Mouse (Mus musculus) MEL (cell line): ENCODE measurements around the gene Tfec. TPM values are rescaled to one million over a fixed set of nuclear protein-coding genes. Genes with fewer than 3 reads are reported as not detected.

ENCODE experiments used
- DNase-seq: peaks from one replicate; pipeline ENCODE4 v3.0.0; 2011; ENCODE audit warnings: low read depth, low spot score
- H3K27ac ChIP-seq: 2 replicates; pipeline ENCODE4 v1.5.1; 2012; ENCODE audit warnings: low read depth, mild to moderate bottlenecking, control low read depth, low read length, moderate library complexity; ENCODE audit not compliant: control insufficient read depth
- H3K27me3 ChIP-seq, 2 experiments: fragments of 150-350 bp in 1 of 2; sonication (generic) in 1 of 2; 2 replicates each; pipeline ENCODE4 v1.6.1; 2012; ENCODE audit warnings: low read length in 2 of 2, mild to moderate bottlenecking in 2 of 2, improper control_type of control experiment in 1 of 2, moderate library complexity in 1 of 2; ENCODE audit not compliant: insufficient read depth in 2 of 2, control insufficient read depth in 1 of 2
- H3K36me3 ChIP-seq, 2 experiments: 2 replicates each; pipeline ENCODE4 v1.6.1; 2012 to 2014; ENCODE audit warnings: low read length in 2 of 2, improper control_type of control experiment in 1 of 2, inconsistent platforms in 1 of 2, mild to moderate bottlenecking in 1 of 2; ENCODE audit not compliant: insufficient read depth in 2 of 2, control insufficient read depth in 1 of 2
- H3K4me1 ChIP-seq, 2 experiments: fragments of 150-350 bp in 1 of 2; sonication (generic) in 1 of 2; 2 replicates each; pipeline ENCODE4 v1.6.1; 2012; ENCODE audit warnings: low read length in 2 of 2, improper control_type of control experiment in 1 of 2, mild to moderate bottlenecking in 1 of 2; ENCODE audit not compliant: insufficient read depth in 2 of 2, control insufficient read depth in 1 of 2
- H3K4me3 ChIP-seq, 2 experiments: fragments of 150-350 bp in 1 of 2; sonication (generic) in 1 of 2; 2 replicates each; pipeline ENCODE4 v1.5.1; 2012; ENCODE audit warnings: low read depth in 2 of 2, low read length in 2 of 2, mild to moderate bottlenecking in 2 of 2, moderate library complexity in 2 of 2, control low read depth in 1 of 2, improper control_type of control experiment in 1 of 2; ENCODE audit not compliant: control insufficient read depth in 1 of 2, insufficient read depth in 1 of 2
- H3K79me2 ChIP-seq: 2 replicates; pipeline ENCODE4 v1.6.1; 2012; ENCODE audit warnings: mild to moderate bottlenecking, low read length, moderate library complexity; ENCODE audit not compliant: control insufficient read depth, poor library complexity, insufficient read depth
- H3K9ac ChIP-seq: 2 replicates; pipeline ENCODE4 v1.6.1; 2012; ENCODE audit warnings: low read depth, mild to moderate bottlenecking, control low read depth, low read length, moderate library complexity; ENCODE audit not compliant: control insufficient read depth, poor library complexity, severe bottlenecking
- H3K9me3 ChIP-seq: fragments of 150-350 bp; sonication (generic); replicated peaks from 2 replicates; pipeline ENCODE4 v1.6.1; 2012; ENCODE audit warnings: mild to moderate bottlenecking, low read length, improper control_type of control experiment, moderate library complexity; ENCODE audit not compliant: insufficient read depth
- CHD2 ChIP-seq: IDR thresholded peaks from 2 replicates; pipeline ENCODE4 v1.6.1; 2011; ENCODE audit warnings: low read length, improper control_type of control experiment
- ELF1 ChIP-seq: IDR thresholded peaks from 2 replicates; pipeline ENCODE4 v1.6.1; 2014; ENCODE audit warnings: low read depth, mild to moderate bottlenecking, inconsistent platforms, low read length, improper control_type of control experiment, moderate library complexity
- ETS1 ChIP-seq: IDR thresholded peaks from 2 replicates; pipeline ENCODE4 v1.6.1; 2012; ENCODE audit warnings: low read depth, mild to moderate bottlenecking, inconsistent platforms, low read length, improper control_type of control experiment, moderate library complexity
- JUND ChIP-seq: IDR thresholded peaks from 2 replicates; pipeline ENCODE4 v1.6.1; 2011; ENCODE audit warnings: low read depth, mild to moderate bottlenecking, improper control_type of control experiment, low read length
- KAT2A ChIP-seq: conservative IDR thresholded peaks from 2 replicates; pipeline ENCODE4 v1.6.1; 2012; ENCODE audit warnings: low read depth, low read length, improper control_type of control experiment, inconsistent platforms
- MAX ChIP-seq: IDR thresholded peaks from 2 replicates; pipeline ENCODE4 v1.6.1; 2011; ENCODE audit warnings: low read length, improper control_type of control experiment
- MEF2A ChIP-seq: IDR thresholded peaks from 2 replicates; pipeline ENCODE4 v1.6.1; 2014; ENCODE audit warnings: low read depth, mild to moderate bottlenecking, inconsistent platforms, low read length, improper control_type of control experiment; ENCODE audit not compliant: poor library complexity, insufficient replicate concordance, severe bottlenecking; ENCODE audit errors: extremely low read depth
- MXI1 ChIP-seq: IDR thresholded peaks from 2 replicates; pipeline ENCODE4 v1.6.1; 2011; ENCODE audit warnings: mild to moderate bottlenecking, low read depth, low read length, improper control_type of control experiment
- MYB ChIP-seq: IDR thresholded peaks from 2 replicates; pipeline ENCODE4 v1.6.1; 2011; ENCODE audit warnings: mild to moderate bottlenecking, low read depth, low read length, improper control_type of control experiment
- MYC ChIP-seq: IDR thresholded peaks from 2 replicates; pipeline ENCODE4 v1.6.1; 2011; ENCODE audit warnings: low read depth, mild to moderate bottlenecking, low read length, improper control_type of control experiment, moderate library complexity
- SMC3 ChIP-seq: IDR thresholded peaks from 2 replicates; pipeline ENCODE4 v1.6.1; 2011; ENCODE audit warnings: low read depth, low read length, improper control_type of control experiment
- TCF12 ChIP-seq: IDR thresholded peaks from 2 replicates; pipeline ENCODE4 v1.6.1; 2014; ENCODE audit warnings: low read depth, mild to moderate bottlenecking, inconsistent platforms, low read length, improper control_type of control experiment, moderate library complexity
- USF1 ChIP-seq: IDR thresholded peaks from 2 replicates; pipeline ENCODE4 v1.6.1; 2014; ENCODE audit warnings: low read depth, mild to moderate bottlenecking, inconsistent platforms, low read length, improper control_type of control experiment, moderate library complexity
- ZC3H11A ChIP-seq: IDR thresholded peaks from 2 replicates; pipeline ENCODE4 v1.6.1; 2012; ENCODE audit warnings: low read depth, mild to moderate bottlenecking, inconsistent platforms, low read length, improper control_type of control experiment
- polyA plus RNA-seq, 2 experiments: library from polyadenylated mRNA; stranded (reverse) in 1 of 2; unstranded in 1 of 2; fragments of >175 nt in 1 of 2; fragments of >200 nt in 1 of 2; gene quantifications; 2 replicates each; pipeline versions ENCODE4 v1.2.1 to v1.2.4; 2012; ENCODE audit warnings: low replicate concordance in 2 of 2, low read depth in 1 of 2; ENCODE audit not compliant: insufficient read length in 2 of 2, insufficient read depth in 1 of 2, missing spikeins in 1 of 2
- total RNA-seq: library from RNA; depleted of rRNA; stranded (reverse); fragments of 300-350 nt; gene quantifications from 2 replicates; pipeline ENCODE4 v1.2.3, GENCODE M21; 2012

The Tfec gene
- total and polyA plus RNA-seq, 3 experiments = not detected

DNA sequence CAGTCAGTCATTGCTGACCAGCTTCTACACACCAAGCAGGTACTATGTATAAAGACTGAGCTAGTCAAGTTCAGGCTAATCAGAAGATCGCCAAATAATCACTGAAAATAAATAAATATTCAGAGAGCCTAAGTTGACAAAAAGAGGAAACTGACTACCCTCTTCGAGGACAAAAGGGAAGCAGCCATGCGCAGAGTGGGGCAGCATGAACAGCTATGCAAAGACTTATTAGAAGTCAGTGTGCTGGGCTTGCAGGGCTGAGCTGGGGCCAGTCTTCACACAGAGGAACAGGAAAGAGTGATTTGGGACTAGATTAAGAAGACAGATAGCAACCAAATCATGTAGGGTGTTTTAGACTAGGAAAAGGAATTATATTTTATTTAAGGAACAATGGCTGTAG lies 45.3 kb upstream of the Tfec start:
- Histone ChIP-seq H3K79me2 (no peaks in the 10 kb centered on the region), H3K27me3 (no peaks in the 10 kb centered on the region), H3K9ac (no peak overlapping the region), H3K9me3 (no peaks in the 10 kb centered on the region), H3K4me3 (no peak overlapping the region), H3K36me3 (no peaks in the 10 kb centered on the region), H3K4me1 (no peaks in the 10 kb centered on the region), H3K27ac (no peak overlapping the region)
- no peak for DNase-seq
- no peak for TF ChIP-seq KAT2A

DNA sequence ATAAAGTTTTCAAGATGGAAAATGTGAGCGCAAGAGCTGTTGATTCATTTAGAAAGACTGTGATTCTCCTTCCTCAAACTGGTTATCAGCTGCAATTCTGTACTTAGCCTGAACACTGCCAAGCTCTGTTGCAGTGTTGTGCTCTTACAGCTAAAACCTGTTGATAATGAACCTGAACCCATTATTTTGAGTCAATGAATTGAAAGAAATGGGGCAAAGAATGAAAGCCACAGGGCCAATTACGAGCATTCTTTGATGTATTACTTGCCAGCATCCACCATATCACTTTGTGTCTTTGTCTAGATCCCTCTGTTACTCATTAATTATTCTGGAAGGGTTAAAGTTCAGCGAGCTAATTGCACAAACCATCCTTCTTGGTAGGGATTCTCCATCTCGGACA lies 44.2 kb upstream of the Tfec start:
- Histone ChIP-seq H3K4me1 (no peaks in the 10 kb centered on the region), H3K36me3 (no peaks in the 10 kb centered on the region), H3K27me3 (no peaks in the 10 kb centered on the region), H3K27ac (no peak overlapping the region), H3K9me3 (no peaks in the 10 kb centered on the region), H3K4me3 (no peak overlapping the region), H3K79me2 (no peaks in the 10 kb centered on the region), H3K9ac (no peak overlapping the region)
- TF ChIP-seq CHD2 = no peak
- no peak for TF ChIP-seq ZC3H11A
- TF ChIP-seq MYC = no peak
- TF ChIP-seq USF1 = no peak
- TF ChIP-seq SMC3 = no peak
- no peak for TF ChIP-seq MEF2A
- TF ChIP-seq MXI1 = no peak
- TF ChIP-seq ETS1 = no peak
- no peak for DNase-seq

DNA sequence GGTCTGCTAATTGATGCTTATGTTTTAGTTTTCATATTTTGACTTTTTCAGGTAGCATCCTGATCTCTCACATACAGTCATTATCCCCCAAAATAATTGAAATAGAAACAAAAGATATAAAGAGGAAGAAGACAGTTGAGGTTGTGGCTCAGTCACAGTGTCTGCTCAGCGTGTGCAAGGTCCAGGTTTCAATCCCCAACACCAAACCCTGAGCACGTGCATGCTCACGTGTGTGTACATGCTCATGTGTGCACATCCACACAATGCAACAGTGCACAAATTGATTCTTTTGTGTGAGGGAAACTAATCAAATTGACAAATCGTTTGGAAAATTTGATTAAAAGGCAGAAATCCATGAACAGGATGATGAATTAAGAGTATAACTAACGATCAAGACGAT lies 32.8 kb upstream of the Tfec start:
- Histone ChIP-seq H3K4me1 (no peaks in the 10 kb centered on the region), H3K4me3 (no peak overlapping the region), H3K79me2 (no peaks in the 10 kb centered on the region), H3K36me3 (no peaks in the 10 kb centered on the region), H3K27me3 (no peaks in the 10 kb centered on the region), H3K27ac (no peak overlapping the region), H3K9ac (no peak overlapping the region), H3K9me3 (no peaks in the 10 kb centered on the region)
- TF ChIP-seq KAT2A (no peak), JUND (no peak), MAX (no peak), MYB (no peak), ELF1 (no peak), TCF12 (no peak), ZC3H11A (no peak)
- no peak for DNase-seq
